Mouse (Mus musculus): Measurements from ENCODE around the gene Vps36. TPM values are rescaled to one million over a fixed set of nuclear protein-coding genes. Genes with fewer than 3 reads are reported as not detected.

Vps36 gene
- polyA plus RNA-seq, 2 experiments: 4.9 to 7.8 TPM

- no peak overlapping the region for H3K9ac ChIP-seq (replicated peaks)
- H3K4me1 ChIP-seq (replicated peaks; ENCODE audit: control insufficient read depth in 2 of 2, insufficient read depth in 2 of 2, low read length in 1 of 2): 0 out of 4 replicates have a peak, but pooled peaks cover 0 to 2% of the 10 kb centered on the region in 2 experiments
- no peaks in the 10 kb centered on the region for H3K27me3 ChIP-seq (ENCODE audit: control insufficient read depth, insufficient read depth, low read length)
- 69% methylated on average over 1 of the region's 1 CpGs for WGBS (ENCODE audit: insufficient replicate concordance)
- no peak for TF ChIP-seq EP300 (IDR thresholded peaks at IDR 0.05; ENCODE audit: low read depth)
- no peak for TF ChIP-seq CTCF (IDR thresholded peaks at IDR 0.05; ENCODE audit: low read depth)
- ATAC-seq (ENCODE audit: insufficient read depth) (no peak), DNase-seq (ENCODE audit: low read depth in 3 of 3, low spot score in 3 of 3) (no peak)
- H3K9me3 ChIP-seq (ENCODE audit: control insufficient read depth, low read length): no peaks in the 10 kb centered on the region
- H3K4me2 ChIP-seq (ENCODE audit: low read depth): no peak overlapping the region
- no peak overlapping the region for H3K4me3 ChIP-seq (ENCODE audit: insufficient read depth in 1 of 2, low read depth in 2 of 2, low read length in 2 of 2)
- no peaks in the 10 kb centered on the region for H3K36me3 ChIP-seq (replicated peaks; ENCODE audit: control insufficient read depth, insufficient read depth, low read depth)
- H3K27ac ChIP-seq: no peak overlapping the region
Observed at GRCm38 (mm10) chr8:22265194-22265593, 72.6 kb downstream of the Vps36 start.

GRCm38 (mm10) chr8:22266809-22267208, 74.2 kb downstream of the Vps36 start:
- no peaks in the 10 kb centered on the region for H3K9me3 ChIP-seq (ENCODE audit: control insufficient read depth, low read length)
- ATAC-seq (ENCODE audit: insufficient read depth): no peak
- H3K27me3 ChIP-seq (ENCODE audit: control insufficient read depth, insufficient read depth, low read length): no peaks in the 10 kb centered on the region
- H3K4me3 ChIP-seq (ENCODE audit: insufficient read depth in 1 of 2, low read depth in 2 of 2, low read length in 2 of 2): no peak overlapping the region
- H3K4me1 ChIP-seq (replicated peaks; ENCODE audit: control insufficient read depth in 2 of 2, insufficient read depth in 2 of 2, low read length in 1 of 2): no peaks in the 10 kb centered on the region
- no peak overlapping the region for H3K27ac ChIP-seq
- no peak overlapping the region for H3K9ac ChIP-seq (replicated peaks)
- DNase-seq (ENCODE audit: low read depth in 3 of 3, low spot score in 3 of 3): no peak
- TF ChIP-seq EP300 (IDR thresholded peaks at IDR 0.05; ENCODE audit: low read depth): no peak
- TF ChIP-seq CTCF (IDR thresholded peaks at IDR 0.05; ENCODE audit: low read depth): no peak
- 65% methylated on average over 3 of the region's 3 CpGs for WGBS (ENCODE audit: insufficient replicate concordance)
- no peaks in the 10 kb centered on the region for H3K36me3 ChIP-seq (replicated peaks; ENCODE audit: control insufficient read depth, insufficient read depth, low read depth)
- H3K4me2 ChIP-seq (ENCODE audit: low read depth): no peak overlapping the region

Other genes starting within 250 kb of the Vps36 start
- not detected in 2 replicates for gene Defb13, start 246.0 kb upstream of the Vps36 start, polyA plus RNA-seq (2012; rRNA removed)
- gene Defb13, start 246.0 kb upstream of the Vps36 start, polyA plus RNA-seq (2014; fragmentation: Nextera tagmentation; extraction: Ambion mirVana): not detected in 2 replicates
- gene Fam90a1a, start 234.1 kb upstream of the Vps36 start, polyA plus RNA-seq (2012; rRNA removed): not detected in 2 replicates
- gene Fam90a1a, start 234.1 kb upstream of the Vps36 start, polyA plus RNA-seq (2014; fragmentation: Nextera tagmentation; extraction: Ambion mirVana): not detected in 2 replicates
- not detected in 2 replicates for gene Ccdc70, start 223.0 kb upstream of the Vps36 start, polyA plus RNA-seq (2012; rRNA removed)
- gene Ccdc70, start 223.0 kb upstream of the Vps36 start, polyA plus RNA-seq (2014; fragmentation: Nextera tagmentation; extraction: Ambion mirVana): not detected in 2 replicates
- 8.4 and 9.4 TPM in 2 replicates for gene Atp7b, start 132.5 kb upstream of the Vps36 start, polyA plus RNA-seq (2012; rRNA removed)
- gene Atp7b, start 132.5 kb upstream of the Vps36 start, polyA plus RNA-seq (2014; fragmentation: Nextera tagmentation; extraction: Ambion mirVana): 10.4 and 12.0 TPM in 2 replicates
- gene Alg11, start 132.1 kb upstream of the Vps36 start, polyA plus RNA-seq (2012; rRNA removed): 2.3 and 3.1 TPM in 2 replicates
- gene Alg11, start 132.1 kb upstream of the Vps36 start, polyA plus RNA-seq (2014; fragmentation: Nextera tagmentation; extraction: Ambion mirVana): 5.1 and 5.4 TPM in 2 replicates
- gene Nek5, start 67.8 kb upstream of the Vps36 start, polyA plus RNA-seq (2012; rRNA removed): 0.07 TPM in 1 of 2 replicates, not detected in the other
- gene Nek5, start 67.8 kb upstream of the Vps36 start, polyA plus RNA-seq (2014; fragmentation: Nextera tagmentation; extraction: Ambion mirVana): 0.08 TPM in 1 of 2 replicates, not detected in the other
- 0.92 and 1.8 TPM in 2 replicates for gene Nek3, start 26.4 kb upstream of the Vps36 start, polyA plus RNA-seq (2012; rRNA removed)
- gene Nek3, start 26.4 kb upstream of the Vps36 start, polyA plus RNA-seq (2014; fragmentation: Nextera tagmentation; extraction: Ambion mirVana): 1.4 and 1.7 TPM in 2 replicates
- 13.7 and 21.7 TPM in 2 replicates for gene Ckap2, start 7.0 kb upstream of the Vps36 start, polyA plus RNA-seq (2012; rRNA removed)
- gene Ckap2, start 7.0 kb upstream of the Vps36 start, polyA plus RNA-seq (2014; fragmentation: Nextera tagmentation; extraction: Ambion mirVana): 21.6 and 22.4 TPM in 2 replicates
- 0.80 and 0.94 TPM in 2 replicates for gene Thsd1, start 34.5 kb downstream of the Vps36 start, polyA plus RNA-seq (2012; rRNA removed)
- 1.1 and 1.3 TPM in 2 replicates for gene Thsd1, start 34.5 kb downstream of the Vps36 start, polyA plus RNA-seq (2014; fragmentation: Nextera tagmentation; extraction: Ambion mirVana)
- gene Tpte, start 90.6 kb downstream of the Vps36 start, polyA plus RNA-seq (2012; rRNA removed): not detected in 2 replicates
- not detected in 2 replicates for gene Tpte, start 90.6 kb downstream of the Vps36 start, polyA plus RNA-seq (2014; fragmentation: Nextera tagmentation; extraction: Ambion mirVana)
- gene Slc25a15, start 205.8 kb downstream of the Vps36 start, polyA plus RNA-seq (2012; rRNA removed): 6.5 and 8.7 TPM in 2 replicates
- gene Slc25a15, start 205.8 kb downstream of the Vps36 start, polyA plus RNA-seq (2014; fragmentation: Nextera tagmentation; extraction: Ambion mirVana): 17.2 and 19.3 TPM in 2 replicates
- gene Mrps31, start 218.6 kb downstream of the Vps36 start, polyA plus RNA-seq (2012; rRNA removed): 6.5 and 12.0 TPM in 2 replicates
- gene Mrps31, start 218.6 kb downstream of the Vps36 start, polyA plus RNA-seq (2014; fragmentation: Nextera tagmentation; extraction: Ambion mirVana): 28.3 and 29.3 TPM in 2 replicates

Measured in liver, embryonic 14.5 days (tissue).